Mouse (Mus musculus) lung, embryonic 14.5 days (tissue): ENCODE data around the gene Ppp1cb. TPM values are rescaled to one million over a fixed set of nuclear protein-coding genes. Genes with fewer than 3 reads are reported as not detected.

Experiments
- ATAC-seq: fragments of 200-750 bp; cut with Nextera tagmentation; 2 replicates; pipeline ENCODE4 v1.8.0; 2017; ENCODE audit warnings: mild to moderate bottlenecking, moderate TSS enrichment, moderate library complexity; ENCODE audit not compliant: insufficient read depth
- DNase-seq: peaks from one replicate; pipeline ENCODE4 v3.0.0-alpha.2; 2015
- H3K27ac ChIP-seq: fragments of 300-500 bp; sonication (generic); 2 replicates; pipeline ENCODE4 v1.5.1; 2014; ENCODE audit warnings: low read depth, mild to moderate bottlenecking, moderate library complexity
- H3K27me3 ChIP-seq: fragments of 300-500 bp; sonication (generic); 2 replicates; pipeline ENCODE4 v1.6.1; 2014; ENCODE audit warnings: low read length, control low read depth; ENCODE audit not compliant: insufficient read depth
- H3K36me3 ChIP-seq: fragments of 300-500 bp; sonication (generic); 2 replicates; pipeline ENCODE4 v1.6.1; 2014; ENCODE audit warnings: control low read depth; ENCODE audit not compliant: insufficient read depth
- H3K4me1 ChIP-seq: fragments of 300-500 bp; sonication (generic); 2 replicates; pipeline ENCODE4 v1.6.1; 2014; ENCODE audit warnings: antibody characterized with exemption, control low read depth; ENCODE audit not compliant: insufficient read depth
- H3K4me2 ChIP-seq: fragments of 300-500 bp; sonication (generic); 2 replicates; pipeline ENCODE4 v1.6.1; 2014; ENCODE audit warnings: mild to moderate bottlenecking
- H3K4me3 ChIP-seq: fragments of 300-500 bp; sonication (generic); 2 replicates; pipeline ENCODE4 v1.5.1; 2014; ENCODE audit warnings: low read depth, low read length
- H3K9ac ChIP-seq: fragments of 300-500 bp; sonication (generic); 2 replicates; pipeline ENCODE4 v1.6.1; 2014
- H3K9me3 ChIP-seq: fragments of 300-500 bp; sonication (generic); 2 replicates; pipeline ENCODE4 v1.6.1; 2016; ENCODE audit warnings: low read depth, low read length, control low read depth
- CTCF ChIP-seq: IDR thresholded peaks from 2 replicates; pipeline ENCODE4 v1.5.1; 2016; ENCODE audit warnings: antibody characterized with exemption, low read depth
- WGBS: fragments of 180-500 bp; shearing (Covaris S2); extraction: QIAGEN DNeasy Blood & Tissue Kit; methylation state at CpG from one replicate; pipeline ENCODE4 v1.1.7; 2014; 5-methylcytosine and 5-hydroxymethylcytosine counted together
- polyA plus RNA-seq: library from polyadenylated mRNA; unstranded; fragments of >200 nt; fragmentation: Nextera tagmentation; extraction: Ambion mirVana; gene quantifications from 2 replicates; pipeline ENCODE4 v1.2.1, GENCODE M21; 2014

Ppp1cb gene
- polyA plus RNA-seq: 201 and 215 TPM in 2 replicates

DNA sequence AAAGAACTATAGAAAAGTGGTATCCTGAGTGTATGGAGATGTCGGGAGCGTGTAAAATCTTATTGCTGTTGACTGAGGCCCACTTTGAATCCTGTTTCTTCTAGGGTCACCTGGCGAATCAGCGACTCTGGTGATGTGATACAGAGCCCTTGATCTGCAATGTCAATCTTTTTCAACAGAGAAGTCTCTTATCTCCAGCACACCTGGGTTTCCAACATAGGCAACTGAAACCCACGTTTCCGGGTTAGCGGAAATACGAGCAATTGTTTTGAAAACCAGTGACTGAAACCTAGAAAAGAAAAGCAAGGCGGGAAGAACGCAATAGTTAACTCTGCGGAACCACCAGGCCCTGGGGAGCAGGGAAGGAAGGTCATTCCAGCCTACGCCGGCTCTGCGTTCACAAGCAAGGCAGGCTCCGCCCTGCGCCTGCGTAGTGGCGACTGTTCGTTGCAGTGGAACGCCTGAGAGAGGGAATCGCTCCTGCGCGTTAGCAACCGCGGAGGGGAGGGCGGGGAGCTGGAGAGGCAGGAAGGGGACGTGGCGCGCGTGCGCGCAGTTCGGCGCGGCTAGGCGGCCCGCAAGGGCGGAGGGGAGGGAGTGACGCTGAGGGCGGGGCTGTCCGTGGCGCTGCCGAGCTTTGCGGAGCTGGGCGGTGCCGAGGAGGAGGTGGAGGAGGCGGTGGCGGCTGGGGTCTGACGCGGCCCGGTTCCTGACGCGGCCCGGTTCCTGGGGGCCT is at the start of gene Ppp1cb:
Gene Ppp1cb (plus strand): TSS at position 436 of the 736 bp plus-strand sequence.
- H3K36me3 ChIP-seq: no peaks in the 10 kb centered on the region
- TF ChIP-seq CTCF: no peak
- H3K9ac ChIP-seq: peak within 1 kb of the TSS; percentile 99
- H3K4me2 ChIP-seq: peak within 1 kb of the TSS; percentile 63
- ATAC-seq (peak; percentile 98), DNase-seq (peak; percentile 99)
- H3K9me3 ChIP-seq: no peaks in the 10 kb centered on the region
- peak within 1 kb of the TSS; percentile 99 for H3K27ac ChIP-seq
- peak within 1 kb of the TSS; percentile 92 for H3K4me3 ChIP-seq
- 1% methylated on average over 42 of the region's 54 CpGs for WGBS
- no peaks in the 10 kb centered on the region for H3K27me3 ChIP-seq
- no peaks in the 10 kb centered on the region; the same call in 1 of the 2 replicates for H3K4me1 ChIP-seq

DNA sequence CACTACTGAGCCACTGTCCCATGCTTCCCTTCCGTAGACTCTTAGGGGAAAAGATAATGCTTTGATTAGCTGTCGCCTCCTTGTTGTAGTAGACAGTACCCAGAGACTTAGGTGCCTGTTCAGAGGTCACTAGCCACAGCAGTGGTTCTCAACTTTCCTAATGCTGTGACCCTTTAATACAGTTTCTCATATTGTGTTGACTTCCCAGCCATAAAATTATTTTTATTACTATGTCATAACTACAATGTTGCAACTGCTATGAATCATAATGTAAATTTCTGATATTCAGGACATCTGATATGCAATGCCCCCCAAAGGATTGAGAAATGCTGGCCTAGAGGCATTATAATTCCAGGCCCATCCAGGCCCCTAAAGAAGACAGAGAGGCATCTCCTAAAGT is 48.9 kb upstream of the Ppp1cb start:
- WGBS: 68% methylated on average over 2 of the region's 2 CpGs
- no peak overlapping the region for H3K27ac ChIP-seq
- H3K4me2 ChIP-seq: no peak overlapping the region
- no peaks in the 10 kb centered on the region for H3K9me3 ChIP-seq
- ATAC-seq: no peak
- H3K4me1 ChIP-seq: peaks cover 8% of the 10 kb centered on the region; the same call in 1 of the 2 replicates
- H3K9ac ChIP-seq: no peak overlapping the region
- no peak overlapping the region for H3K4me3 ChIP-seq
- H3K27me3 ChIP-seq: no peaks in the 10 kb centered on the region
- H3K36me3 ChIP-seq: no peaks in the 10 kb centered on the region
- no peak for TF ChIP-seq CTCF
- no peak for DNase-seq

DNA sequence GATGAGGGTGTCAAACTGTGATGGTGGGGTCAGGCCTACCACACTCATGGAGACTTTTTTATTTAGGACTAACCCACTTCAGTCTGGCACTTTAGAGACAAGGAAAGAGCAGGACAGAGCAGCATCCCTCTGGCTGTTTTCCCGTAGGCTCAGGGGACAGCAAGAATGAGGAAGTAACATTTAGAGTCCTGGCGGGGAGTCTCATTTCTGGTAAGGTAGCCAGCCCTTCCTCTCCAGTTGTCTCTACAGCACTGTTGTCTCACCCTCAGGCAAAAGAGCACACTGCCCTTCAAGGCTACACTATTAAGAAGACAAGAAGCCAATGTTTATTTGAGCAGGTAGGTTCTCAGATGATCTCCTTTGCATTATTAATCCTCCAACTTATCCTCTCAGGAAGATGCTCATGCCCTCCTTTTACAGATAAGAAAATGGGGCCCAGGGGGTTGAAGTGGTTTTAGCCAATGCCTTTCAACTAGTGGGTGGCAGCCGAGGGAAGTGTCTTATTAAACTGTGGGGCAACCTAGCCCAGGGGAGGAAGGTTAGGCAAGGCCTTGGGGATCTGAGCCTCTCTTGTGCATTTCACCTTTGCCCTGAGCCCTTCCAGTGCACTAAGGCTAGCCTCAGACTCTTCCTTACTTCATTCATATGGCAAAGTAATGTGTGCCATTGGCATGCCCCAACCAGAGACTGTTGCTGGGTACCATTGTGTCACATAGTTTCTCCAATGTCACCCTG is 47.5 kb upstream of the Ppp1cb start:
- no peaks in the 10 kb centered on the region for H3K36me3 ChIP-seq
- TF ChIP-seq CTCF: no peak
- DNase-seq (no peak), ATAC-seq (no peak)
- H3K4me1 ChIP-seq: peaks cover 8% of the 10 kb centered on the region; the same call in 1 of the 2 replicates
- no peak overlapping the region for H3K4me2 ChIP-seq
- no peak overlapping the region for H3K9ac ChIP-seq
- H3K27ac ChIP-seq: no peak overlapping the region
- no peaks in the 10 kb centered on the region for H3K27me3 ChIP-seq
- 51% methylated on average over 3 of the region's 3 CpGs for WGBS
- no peak overlapping the region for H3K4me3 ChIP-seq
- H3K9me3 ChIP-seq: no peaks in the 10 kb centered on the region

DNA sequence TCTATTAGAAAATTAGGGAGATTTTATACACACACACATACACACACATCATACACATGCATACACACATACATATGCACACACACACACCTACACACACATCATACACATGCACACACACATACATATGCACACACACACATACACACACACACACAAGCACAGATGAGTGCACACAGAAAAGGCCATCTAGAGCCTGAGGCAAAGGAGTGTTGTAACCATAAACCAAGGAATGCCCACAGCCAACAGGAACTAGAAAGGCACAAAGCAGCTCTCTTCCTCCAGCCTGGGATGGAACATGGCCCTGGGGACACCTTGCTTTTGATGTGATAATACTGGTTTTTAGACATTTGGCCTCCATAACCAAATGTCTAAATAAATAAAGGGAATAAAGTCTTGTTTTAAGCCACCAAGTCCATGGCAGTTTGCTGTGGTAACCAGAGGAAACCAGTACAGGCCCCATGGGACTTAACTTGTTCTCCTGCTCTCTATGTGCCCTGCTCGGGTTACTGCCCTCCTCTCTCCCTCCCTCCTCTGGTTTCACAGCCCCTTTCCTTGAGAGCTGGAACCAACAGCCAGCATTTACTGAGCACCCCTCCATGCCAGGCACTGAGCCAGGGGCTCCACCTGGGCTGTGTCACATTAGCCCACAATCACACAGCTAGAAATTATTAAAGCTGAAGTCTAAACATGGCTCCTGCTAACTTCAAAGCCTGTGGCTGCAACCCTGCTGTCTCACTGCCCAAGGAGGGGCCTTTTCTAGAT is 46.3 kb upstream of the Ppp1cb start:
- 5% methylated on average over 1 of the region's 1 CpGs for WGBS
- Histone ChIP-seq H3K4me3 (no peak overlapping the region), H3K27me3 (no peaks in the 10 kb centered on the region), H3K9me3 (no peaks in the 10 kb centered on the region), H3K9ac (no peak overlapping the region), H3K36me3 (no peaks in the 10 kb centered on the region), H3K4me2 (no peak overlapping the region), H3K4me1 (peaks cover 12% of the 10 kb centered on the region), H3K27ac (peak overlapping the region; percentile 25; the same call in 1 of the 2 replicates)
- DNase-seq (peak; percentile 68), ATAC-seq (peak; percentile 87)
- TF ChIP-seq CTCF: no peak

DNA sequence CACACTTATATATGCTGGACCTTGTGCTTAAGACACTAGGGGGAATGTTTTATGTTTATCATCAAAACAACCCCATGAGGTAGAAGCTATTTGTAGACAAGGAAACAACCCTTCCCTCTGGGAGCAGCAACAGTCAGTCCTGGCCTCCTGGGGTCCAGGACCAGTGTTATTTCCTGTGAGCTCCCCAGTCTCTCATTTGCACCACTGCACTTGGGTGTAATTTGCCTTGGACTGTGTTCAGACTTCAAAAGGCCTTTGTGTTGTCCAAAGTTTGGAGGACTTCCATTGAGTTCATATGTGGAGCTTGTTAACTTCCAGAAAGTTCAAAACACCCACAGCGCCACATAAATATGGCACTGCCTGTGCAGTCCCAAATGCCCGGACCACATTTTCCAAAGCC is 45.6 kb upstream of the Ppp1cb start:
- DNase-seq (peak; percentile 23), ATAC-seq (no peak)
- H3K9me3 ChIP-seq: no peaks in the 10 kb centered on the region
- no peaks in the 10 kb centered on the region for H3K36me3 ChIP-seq
- H3K4me3 ChIP-seq: no peak overlapping the region
- no peaks in the 10 kb centered on the region for H3K27me3 ChIP-seq
- peaks cover 12% of the 10 kb centered on the region for H3K4me1 ChIP-seq
- H3K27ac ChIP-seq: peak overlapping the region; percentile 25; the same call in 1 of the 2 replicates
- H3K9ac ChIP-seq: no peak overlapping the region
- TF ChIP-seq CTCF: no peak
- no peak overlapping the region for H3K4me2 ChIP-seq
- WGBS: 76% methylated on average over 2 of the region's 2 CpGs

DNA sequence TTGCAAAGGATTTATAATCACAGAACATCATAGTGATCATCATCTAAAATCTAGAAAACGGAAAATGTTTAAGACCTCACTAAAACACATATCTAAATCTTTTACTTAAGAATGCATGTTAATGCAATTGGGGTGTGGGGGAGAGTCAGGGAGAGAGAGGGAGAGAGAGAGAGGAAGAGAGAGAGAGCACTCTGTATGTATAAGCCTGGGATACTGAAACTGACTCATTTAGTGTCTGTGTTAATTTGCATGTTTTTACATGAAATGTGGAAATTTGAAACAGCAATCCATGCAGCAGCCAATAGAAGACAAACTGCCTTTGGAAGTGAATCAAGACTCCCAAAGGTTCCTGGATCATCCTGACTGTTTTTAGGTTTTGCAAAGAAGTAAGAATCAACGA is 45.1 kb upstream of the Ppp1cb start:
- no peak for ATAC-seq
- Histone ChIP-seq H3K27ac (peak overlapping the region; percentile 25; the same call in 1 of the 2 replicates), H3K9me3 (no peaks in the 10 kb centered on the region), H3K4me1 (peaks cover 12% of the 10 kb centered on the region), H3K4me3 (no peak overlapping the region), H3K4me2 (no peak overlapping the region), H3K27me3 (no peaks in the 10 kb centered on the region), H3K9ac (no peak overlapping the region), H3K36me3 (no peaks in the 10 kb centered on the region)
- no peak for DNase-seq
- no peak for TF ChIP-seq CTCF
- 53% methylated on average over 2 of the region's 2 CpGs for WGBS
